Mouse (Mus musculus): ENCODE measurements around the gene BC024978. TPM values are rescaled to one million over a fixed set of nuclear protein-coding genes. Genes with fewer than 3 reads are reported as not detected.

BC024978 gene
- total and polyA plus RNA-seq, 3 experiments, result 1.6 to 9.4 (median 1.7) TPM

GRCm38 (mm10) chr7:27221939-27222338 is 26.4 kb downstream of the BC024978 start:
- H3K4me3 ChIP-seq (replicated peaks in 1 of 3; ENCODE audit: low read depth in 2 of 3, low read length in 2 of 3, poor library complexity in 1 of 3), result no peak overlapping the region
- H3K27me3 ChIP-seq (replicated peaks), result no peaks in the 10 kb centered on the region
- peaks cover 13% of the 10 kb centered on the region; the same call in 1 of the 2 replicates for H3K79me2 ChIP-seq (replicated peaks; ENCODE audit: control insufficient read depth, extremely low read depth, insufficient read depth, poor library complexity, severe bottlenecking)
- dilution Hi-C loops (cut with MboI; ENCODE audit: extremely low pct_ligation_motif_present, extremely low pct_unique_long_range_greater_than_20kb, low sequenced_read_pairs), result no loop called here
- H3K4me2 ChIP-seq (ENCODE audit: insufficient read depth, low read depth, poor library complexity, severe bottlenecking), result no peak overlapping the region
- DNase-seq (ENCODE audit: extremely low read depth), result no peak
- H3K9me3 ChIP-seq (replicated peaks; ENCODE audit: low read length), result no peaks in the 10 kb centered on the region
- H3K36me3 ChIP-seq (replicated peaks in 1 of 2; ENCODE audit: control insufficient read depth in 1 of 2, insufficient read depth in 1 of 2, low read length in 1 of 2), result peaks cover 12 to 60% of the 10 kb centered on the region in 2 experiments
- no peak for TF ChIP-seq MYC (IDR thresholded peaks at IDR 0.05; ENCODE audit: low read depth, low read length)
- no peak for TF ChIP-seq MEF2A (IDR thresholded peaks at IDR 0.05; ENCODE audit: borderline replicate concordance, low read depth, low read length)
- no peak for TF ChIP-seq KAT2A (IDR thresholded peaks at IDR 0.05; ENCODE audit: insufficient replicate concordance, low read length)
- TF ChIP-seq PAX5 (IDR thresholded peaks at IDR 0.05; ENCODE audit: low read length), result no peak
- no peak for TF ChIP-seq MXI1 (IDR thresholded peaks at IDR 0.05; ENCODE audit: low read depth, low read length)
- no peak for TF ChIP-seq NELFE (IDR thresholded peaks at IDR 0.05; ENCODE audit: low read depth, low read length)
- TF ChIP-seq SIN3A (IDR thresholded peaks at IDR 0.05; ENCODE audit: low read length), result no peak
- no peak for TF ChIP-seq ELF1 (IDR thresholded peaks at IDR 0.05; ENCODE audit: low read depth, low read length)
- peaks cover 19 to 55% of the 10 kb centered on the region in 2 experiments for H3K4me1 ChIP-seq (ENCODE audit: control insufficient read depth in 1 of 2, insufficient read depth in 2 of 2)
- no peak overlapping the region for H3K9ac ChIP-seq (ENCODE audit: insufficient read depth, low read depth)
- in situ Hi-C loops (cut with MboI; ENCODE audit: low pct_ligation_motif_present, low pct_unique_long_range_greater_than_20kb, low sequenced_read_pairs), result no loop called here
- H3K27ac ChIP-seq (ENCODE audit: insufficient read depth, low read depth), result no peak overlapping the region

GRCm38 (mm10) chr7:27222538-27222937 is 27.0 kb downstream of the BC024978 start:
- Histone ChIP-seq H3K4me3 (replicated peaks in 1 of 3; ENCODE audit: low read depth in 2 of 3, low read length in 2 of 3, poor library complexity in 1 of 3) (no peak overlapping the region), H3K79me2 (replicated peaks; ENCODE audit: control insufficient read depth, extremely low read depth, insufficient read depth, poor library complexity, severe bottlenecking) (peaks cover 14% of the 10 kb centered on the region; the same call in 1 of the 2 replicates), H3K4me1 (ENCODE audit: control insufficient read depth in 1 of 2, insufficient read depth in 2 of 2) (peaks cover 19 to 58% of the 10 kb centered on the region in 2 experiments), H3K4me2 (ENCODE audit: insufficient read depth, low read depth, poor library complexity, severe bottlenecking) (no peak overlapping the region), H3K27ac (ENCODE audit: insufficient read depth, low read depth) (no peak overlapping the region), H3K27me3 (replicated peaks) (no peaks in the 10 kb centered on the region), H3K9me3 (replicated peaks; ENCODE audit: low read length) (no peaks in the 10 kb centered on the region), H3K9ac (ENCODE audit: insufficient read depth, low read depth) (no peak overlapping the region), H3K36me3 (replicated peaks in 1 of 2; ENCODE audit: control insufficient read depth in 1 of 2, insufficient read depth in 1 of 2, low read length in 1 of 2) (peaks cover 8 to 54% of the 10 kb centered on the region in 2 experiments)
- in situ Hi-C loops (cut with MboI; ENCODE audit: low pct_ligation_motif_present, low pct_unique_long_range_greater_than_20kb, low sequenced_read_pairs), result no loop called here
- no peak for TF ChIP-seq ELF1 (IDR thresholded peaks at IDR 0.05; ENCODE audit: low read depth, low read length)
- TF ChIP-seq TCF12 (IDR thresholded peaks at IDR 0.05; ENCODE audit: low read depth, low read length), result no peak
- TF ChIP-seq SIN3A (IDR thresholded peaks at IDR 0.05; ENCODE audit: low read length), result no peak
- no peak for TF ChIP-seq IRF4 (IDR thresholded peaks at IDR 0.05; ENCODE audit: low read depth, low read length)
- no peak for TF ChIP-seq ZC3H11A (IDR thresholded peaks at IDR 0.05; ENCODE audit: low read depth, low read length)
- TF ChIP-seq ZMIZ1 (IDR thresholded peaks at IDR 0.05; ENCODE audit: low read depth, low read length), result no peak
- TF ChIP-seq HCFC1 (IDR thresholded peaks at IDR 0.05; ENCODE audit: low read depth, low read length), result no peak
- no peak for TF ChIP-seq MYC (IDR thresholded peaks at IDR 0.05; ENCODE audit: low read depth, low read length)
- no peak for TF ChIP-seq POLR2AphosphoS2 (IDR thresholded peaks at IDR 0.05; ENCODE audit: low read depth, low read length)
- TF ChIP-seq RAD21 (IDR thresholded peaks at IDR 0.05; ENCODE audit: low read depth, low read length), result no peak
- TF ChIP-seq MXI1 (IDR thresholded peaks at IDR 0.05; ENCODE audit: low read depth, low read length), result no peak
- TF ChIP-seq PAX5 (IDR thresholded peaks at IDR 0.05; ENCODE audit: low read length), result no peak
- TF ChIP-seq TBP (conservative IDR thresholded peaks at IDR 0.05; ENCODE audit: low read depth, low read length), result no peak
- TF ChIP-seq KAT2A (IDR thresholded peaks at IDR 0.05; ENCODE audit: insufficient replicate concordance, low read length), result no peak
- no peak for DNase-seq (ENCODE audit: extremely low read depth)
- dilution Hi-C loops (cut with MboI; ENCODE audit: extremely low pct_ligation_motif_present, extremely low pct_unique_long_range_greater_than_20kb, low sequenced_read_pairs), result no loop called here

All from CH12.LX (cell line).